8 mouse cellular contexts compared by ENCODE assay signal in genomic region chr19:57007781-57008710, GRCm38 (mm10). TPM values are rescaled to one million over a fixed set of nuclear protein-coding genes. Genes with fewer than 3 reads are reported as not detected.
DNase-seq lines count a peak whose midpoint lies in the region; ATAC-seq and TF ChIP-seq lines count a peak whose summit lies in the region.

Gene Afap1l2 (minus strand): TSS chr19:57008228.

- H3K4me2 ChIP-seq in forebrain, postnatal 0 days (ENCODE audit: low read depth): peak within 1 kb of the TSS; percentile 83

- H3K27ac ChIP-seq in forebrain, postnatal 0 days (ENCODE audit: low read depth, low read length): no peak within 1 kb of the TSS; the same call in 1 of the 2 replicates
- H3K27ac ChIP-seq in hindbrain, embryonic 10.5 days: peak within 1 kb of the TSS; percentile 80

- peaks cover 15% of the 10 kb centered on the region for H3K27me3 ChIP-seq in forebrain, postnatal 0 days (ENCODE audit: insufficient read depth, low read length)
- peaks cover 62% of the 10 kb centered on the region for H3K27me3 ChIP-seq in hindbrain, embryonic 10.5 days (ENCODE audit: insufficient read depth, poor library complexity, severe bottlenecking)

- no peaks in the 10 kb centered on the region for H3K36me3 ChIP-seq in forebrain, postnatal 0 days (ENCODE audit: insufficient read depth)
- no peaks in the 10 kb centered on the region for H3K36me3 ChIP-seq in hindbrain, embryonic 10.5 days

- no peaks in the 10 kb centered on the region for H3K9me3 ChIP-seq in forebrain, postnatal 0 days (ENCODE audit: low read length)
- H3K9me3 ChIP-seq in hindbrain, embryonic 10.5 days: no peaks in the 10 kb centered on the region

- peak; percentile 33 for DNase-seq in layer of hippocampus, adult 11-12 months (ENCODE audit: low spot score)
- no peak for DNase-seq in layer of hippocampus, adult 9-11 months
- DNase-seq in forebrain, postnatal 0 days: no peak
- DNase-seq in hindbrain, embryonic 10.5 days (ENCODE audit: low spot score): peak; percentile 55
- DNase-seq in layer of hippocampus, postnatal 14 days (ENCODE audit: low spot score in 2 of 2): peak in 1 of 2 experiments; percentile 52
- DNase-seq in testis, postnatal 10 days (ENCODE audit: low spot score): peak; percentile 77

- TF ChIP-seq CTCF in forebrain, postnatal 0 days (IDR thresholded peaks at IDR 0.05; ENCODE audit: low read depth): peak; percentile 57

- WGBS in forebrain, postnatal 0 days: 5% methylated on average over 68 of the region's 68 CpGs
- WGBS in hindbrain, embryonic 10.5 days: 2% methylated on average over 68 of the region's 68 CpGs

- peaks cover 11% of the 10 kb centered on the region; the same call in 1 of the 2 replicates for H3K4me1 ChIP-seq in forebrain, postnatal 0 days (ENCODE audit: insufficient read depth)
- H3K4me1 ChIP-seq in hindbrain, embryonic 10.5 days (replicated peaks): peaks cover 58% of the 10 kb centered on the region

- H3K4me3 ChIP-seq in forebrain, postnatal 0 days (ENCODE audit: low read depth, low read length): peak within 1 kb of the TSS; percentile 44
- H3K4me3 ChIP-seq in hindbrain, embryonic 10.5 days: peak within 1 kb of the TSS; percentile 63

- peak; percentile 65 for ATAC-seq in cerebellum, adult (ENCODE audit: insufficient number of reproducible peaks, low FRiP score, low TSS enrichment)
- ATAC-seq in forebrain, postnatal 0 days: peak; percentile 47
- ATAC-seq in megakaryocyte progenitor cell, adult 5-6 weeks (replicated peaks; ENCODE audit: poor library complexity): 0 out of 2 replicates have a peak, but pooled peaks have one; percentile 29

- H3K9ac ChIP-seq in forebrain, postnatal 0 days: peak within 1 kb of the TSS; percentile 51

RNA-seq across cellular contexts. Expression of gene Afap1l2, which starts in this region (rescaled TPM):
- total RNA-seq in forebrain, postnatal 0 days (2014; rRNA removed): 11.6 and 12.7 TPM in 2 replicates
- polyA plus RNA-seq in forebrain, postnatal 0 days (2015; fragmentation: Nextera tagmentation; extraction: Ambion mirVana): 8.5 and 10.1 TPM in 2 replicates
- 3.8 and 5.9 TPM in 2 replicates for polyA plus RNA-seq in hindbrain, embryonic 10.5 days (2016; fragmentation: Nextera tagmentation; extraction: Ambion mirVana)
- 10 to 100 TPM; 20.0 to 21.3 TPM for total RNA-seq in layer of hippocampus, postnatal 14 days (2021)
- 0.07 TPM in 1 of 2 replicates, not detected in the other for total RNA-seq in megakaryocyte progenitor cell, adult 5-6 weeks (2015)
- not detected in 2 replicates for total RNA-seq in megakaryocyte progenitor cell, adult 5-6 weeks (2017)

Comparison
In these comparisons a context has a peak if more than half of its experiments do, and no peak if none do; other contexts are left out.
1. RNA of gene Afap1l2 (total RNA-seq): 20.0 to 21.3 TPM in layer of hippocampus, postnatal 14 days and 11.6 to 12.7 TPM in forebrain, postnatal 0 days; 0.07 TPM in megakaryocyte progenitor cell, adult 5-6 weeks; every median in the first group is over 10 times any median in the second.
2. DNase-seq: peak in layer of hippocampus, adult 11-12 months (single experiment), hindbrain, embryonic 10.5 days (single experiment) and testis, postnatal 10 days (single experiment); none in layer of hippocampus, adult 9-11 months (single experiment) and forebrain, postnatal 0 days (single experiment).
3. Peak in ATAC-seq in megakaryocyte progenitor cell, adult 5-6 weeks; RNA of the gene not detected or under 1 TPM.
4. Peak in every context shown above with its lines, with median percentiles within 50 percentile points of each other: ATAC-seq.